Mouse (Mus musculus): ENCODE measurements around the gene Utp14a. TPM values are rescaled to one million over a fixed set of nuclear protein-coding genes. Genes with fewer than 3 reads are reported as not detected.
"Not testable (repeated sequence)": the region's sequence is repeated elsewhere in the genome, so short reads cannot be mapped to it uniquely, and the experiment has no call there.

Gene Utp14a
- polyA plus RNA-seq (2014; fragmentation: Nextera tagmentation; extraction: Ambion mirVana), result 17.0 and 19.6 TPM in 2 replicates

DNA sequence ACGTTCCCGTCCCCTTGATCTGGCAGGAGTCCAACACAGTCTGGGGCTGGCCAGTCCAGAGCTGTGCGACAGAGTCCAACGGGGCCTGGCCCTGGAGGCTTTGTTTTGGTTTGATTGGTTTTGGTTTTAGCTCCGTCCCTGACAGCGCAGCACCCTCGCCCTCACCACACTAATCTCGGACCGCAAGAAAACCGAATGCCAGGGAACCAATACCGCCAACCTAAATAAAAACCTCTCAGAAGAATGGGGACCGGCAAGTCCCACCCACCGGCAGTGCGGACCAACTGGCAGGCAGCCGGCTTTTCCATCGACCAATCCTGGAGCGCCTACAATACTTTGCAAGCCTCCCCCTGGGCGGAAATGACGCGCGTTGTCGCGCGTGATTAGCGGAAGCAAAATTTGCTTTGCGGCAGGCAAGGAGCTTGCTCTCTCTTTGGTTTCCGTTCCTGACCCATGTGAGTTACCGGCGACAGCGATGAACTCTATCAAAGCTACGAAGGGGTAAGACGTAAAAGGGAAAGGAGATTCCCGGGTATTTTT, at the start of gene Utp14a:
Gene Utp14a (plus strand): TSS at position 395 of the 540 bp plus-strand sequence.
- Histone ChIP-seq H3K9ac (ENCODE audit: low read length) (peak within 1 kb of the TSS; percentile 49), H3K4me1 (replicated peaks; ENCODE audit: control insufficient read depth, insufficient read depth, low read length) (peaks cover 4% of the 10 kb centered on the region; the same call in 1 of the 2 replicates), H3K4me3 (ENCODE audit: low read depth, low read length) (peak within 1 kb of the TSS; percentile 56), H3K4me2 (ENCODE audit: low read length) (peak within 1 kb of the TSS; percentile 55), H3K27ac (ENCODE audit: low read depth) (peak within 1 kb of the TSS; percentile 65), H3K9me3 (ENCODE audit: control insufficient read depth, low read length) (no peaks in the 10 kb centered on the region), H3K36me3 (ENCODE audit: control insufficient read depth, insufficient read depth, low read length) (0 out of 2 replicates have a peak, but pooled peaks cover 3% of the 10 kb centered on the region), H3K27me3 (replicated peaks; ENCODE audit: control insufficient read depth, insufficient read depth, low read length) (no peaks in the 10 kb centered on the region)
- DNase-seq (ENCODE audit: low spot score), result peak; percentile 86
- WGBS, result 6% methylated on average over 33 of the region's 33 CpGs
- peak; percentile 99 for ATAC-seq (replicated peaks; ENCODE audit: low FRiP score, low TSS enrichment, low read depth)

DNA sequence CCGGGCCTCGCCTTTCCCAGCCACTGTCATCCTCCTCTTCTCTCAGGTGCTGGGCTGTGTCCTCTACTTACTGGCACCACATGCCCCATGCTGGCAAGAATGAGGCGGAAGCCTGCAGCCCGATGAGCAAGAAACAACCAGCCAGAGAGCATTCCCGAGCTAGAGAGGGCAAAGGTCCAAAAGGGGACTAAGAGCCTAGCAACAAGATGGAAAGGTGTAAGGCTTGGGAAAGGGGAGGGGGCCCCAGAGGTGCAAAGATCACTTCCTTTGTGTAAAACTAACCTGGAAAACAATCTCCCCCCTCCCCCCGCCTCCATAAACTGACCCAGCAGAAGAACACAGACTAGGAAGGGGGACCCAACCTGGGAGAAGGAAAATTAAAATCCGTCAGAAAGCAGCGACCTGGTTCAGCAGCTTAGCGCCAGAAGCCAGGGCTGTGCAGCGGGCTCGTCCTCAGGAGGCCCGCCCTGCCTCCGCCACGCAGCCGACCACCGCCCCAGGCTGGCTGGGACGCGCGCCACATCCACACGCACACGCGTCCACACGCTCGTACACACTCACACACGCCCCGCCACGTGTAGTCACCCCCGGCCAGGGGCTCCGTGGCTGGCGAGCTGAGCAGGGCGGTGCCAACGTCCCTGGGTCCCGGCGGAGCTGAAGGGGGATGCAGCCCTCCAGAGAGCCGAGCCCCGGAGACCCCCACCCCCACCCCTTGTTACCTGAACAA, 48.7 kb upstream of the Utp14a start:
- peak overlapping the region; percentile 48; the same call in 1 of the 2 replicates for H3K27ac ChIP-seq (ENCODE audit: low read depth)
- H3K4me1 ChIP-seq (replicated peaks; ENCODE audit: control insufficient read depth, insufficient read depth, low read length), result no peaks in the 10 kb centered on the region
- peak overlapping the region; percentile 60 for H3K9ac ChIP-seq (ENCODE audit: low read length)
- 9% methylated on average over 33 of the region's 36 CpGs for WGBS
- H3K4me3 ChIP-seq (ENCODE audit: low read depth, low read length), result peak overlapping the region; percentile 57
- peak overlapping the region; percentile 49 for H3K4me2 ChIP-seq (ENCODE audit: low read length)
- no peaks in the 10 kb centered on the region for H3K36me3 ChIP-seq (ENCODE audit: control insufficient read depth, insufficient read depth, low read length)
- no peak for DNase-seq (ENCODE audit: low spot score)
- H3K9me3 ChIP-seq (ENCODE audit: control insufficient read depth, low read length), result no peaks in the 10 kb centered on the region
- ATAC-seq (replicated peaks; ENCODE audit: low FRiP score, low TSS enrichment, low read depth), result peak; percentile 78
- H3K27me3 ChIP-seq (replicated peaks; ENCODE audit: control insufficient read depth, insufficient read depth, low read length), result no peaks in the 10 kb centered on the region

DNA sequence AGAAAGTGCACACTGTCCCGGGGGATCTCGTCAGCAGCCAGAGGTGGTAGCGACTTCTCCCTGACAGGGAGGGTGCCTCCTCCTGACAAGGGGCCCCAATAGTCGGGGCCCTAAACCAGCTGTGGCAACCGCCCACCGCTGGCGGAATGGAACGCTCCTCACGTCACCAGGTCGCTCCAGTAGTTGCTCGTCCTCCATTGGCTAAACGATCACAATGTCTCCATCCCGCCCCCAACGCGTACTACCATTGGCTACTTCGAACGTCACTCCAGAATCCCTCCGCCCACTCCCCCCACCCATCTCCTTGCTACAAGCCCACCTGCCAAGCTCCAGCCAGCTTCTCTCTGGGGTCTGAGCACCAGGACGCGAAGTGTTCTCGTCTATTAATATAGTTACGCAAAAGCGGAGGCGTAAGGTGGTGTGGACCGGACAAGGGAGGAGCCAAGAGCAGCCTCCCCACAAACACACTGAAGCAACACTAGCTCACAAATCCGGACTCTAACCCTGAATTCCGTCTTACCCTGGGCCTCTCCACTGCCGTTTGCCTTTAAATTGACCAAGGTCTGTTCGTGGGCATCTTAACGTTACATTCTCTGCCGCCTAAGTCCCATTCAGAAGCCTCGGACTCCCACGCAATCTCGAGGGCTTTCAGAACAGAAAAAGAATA, 48.0 kb upstream of the Utp14a start, which contains the start of gene Zdhhc9:
Gene Zdhhc9 (minus strand): TSS at position 360 of the 667 bp plus-strand sequence.
- no peaks in the 10 kb centered on the region for H3K4me1 ChIP-seq (replicated peaks; ENCODE audit: control insufficient read depth, insufficient read depth, low read length)
- 14% methylated on average over 33 of the region's 34 CpGs for WGBS
- ATAC-seq (replicated peaks; ENCODE audit: low FRiP score, low TSS enrichment, low read depth) (peak; percentile 98), DNase-seq (ENCODE audit: low spot score) (peak; percentile 94)
- no peaks in the 10 kb centered on the region for H3K36me3 ChIP-seq (ENCODE audit: control insufficient read depth, insufficient read depth, low read length)
- H3K4me3 ChIP-seq (ENCODE audit: low read depth, low read length), result peak within 1 kb of the TSS; percentile 57
- peak within 1 kb of the TSS; percentile 49 for H3K4me2 ChIP-seq (ENCODE audit: low read length)
- H3K27ac ChIP-seq (ENCODE audit: low read depth), result peak within 1 kb of the TSS; percentile 48; the same call in 1 of the 2 replicates
- H3K9ac ChIP-seq (ENCODE audit: low read length), result peak within 1 kb of the TSS; percentile 60
- no peaks in the 10 kb centered on the region for H3K9me3 ChIP-seq (ENCODE audit: control insufficient read depth, low read length)
- no peaks in the 10 kb centered on the region for H3K27me3 ChIP-seq (replicated peaks; ENCODE audit: control insufficient read depth, insufficient read depth, low read length)

DNA sequence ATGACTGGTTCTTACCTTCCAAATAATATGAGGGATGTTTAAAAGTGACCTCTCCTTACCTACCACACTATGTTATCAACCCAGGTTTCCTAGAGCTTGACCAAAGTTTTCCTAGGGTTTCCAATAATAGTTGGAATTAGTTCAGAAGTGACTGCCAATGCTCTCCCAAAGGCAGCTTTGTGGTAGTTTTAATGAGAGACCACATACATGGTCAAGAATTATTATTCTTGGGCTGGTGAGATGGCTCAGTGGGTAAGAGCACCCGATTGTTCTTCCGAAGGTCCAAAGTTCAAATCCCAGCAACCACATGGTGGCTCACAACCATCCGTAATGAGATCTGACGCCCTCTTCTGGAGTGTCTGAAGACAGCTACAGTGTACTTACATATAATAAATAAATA, 46.9 kb upstream of the Utp14a start:
- DNase-seq (ENCODE audit: low spot score); H3K4me1 ChIP-seq (replicated peaks; ENCODE audit: control insufficient read depth, insufficient read depth, low read length); H3K36me3 ChIP-seq (ENCODE audit: control insufficient read depth, insufficient read depth, low read length); H3K27me3 ChIP-seq (replicated peaks; ENCODE audit: control insufficient read depth, insufficient read depth, low read length); ATAC-seq (replicated peaks; ENCODE audit: low FRiP score, low TSS enrichment, low read depth); H3K27ac ChIP-seq (ENCODE audit: low read depth); H3K4me2 ChIP-seq (ENCODE audit: low read length); H3K9ac ChIP-seq (ENCODE audit: low read length); H3K9me3 ChIP-seq (ENCODE audit: control insufficient read depth, low read length); H3K4me3 ChIP-seq (ENCODE audit: low read depth, low read length): not testable (repeated sequence)
- WGBS, result 82% methylated on average over 3 of the region's 4 CpGs

DNA sequence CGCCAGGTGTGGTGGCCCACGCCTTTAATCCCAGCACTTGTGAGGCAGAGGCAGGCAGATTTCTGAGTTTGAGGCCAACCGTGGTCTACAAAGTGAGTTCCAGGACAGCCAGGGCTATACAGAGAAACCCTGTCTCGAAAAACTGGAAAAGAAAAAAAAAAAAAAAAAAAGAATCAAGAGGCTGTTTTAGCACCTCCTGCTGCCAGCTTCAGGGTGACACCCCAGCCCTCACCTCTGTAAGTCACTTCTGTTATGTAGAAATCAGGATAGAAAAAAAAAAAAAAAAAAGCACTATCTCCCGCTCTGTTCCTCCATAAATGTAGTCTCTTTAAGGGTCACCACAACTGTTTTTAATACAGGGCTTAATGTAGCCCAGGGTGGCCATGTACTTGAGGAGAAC, 37.2 kb upstream of the Utp14a start:
- no peak for ATAC-seq (replicated peaks; ENCODE audit: low FRiP score, low TSS enrichment, low read depth)
- no peak overlapping the region for H3K27ac ChIP-seq (ENCODE audit: low read depth)
- H3K4me2 ChIP-seq (ENCODE audit: low read length), result no peak overlapping the region
- no peak overlapping the region for H3K4me3 ChIP-seq (ENCODE audit: low read depth, low read length)
- no peak overlapping the region for H3K9ac ChIP-seq (ENCODE audit: low read length)
- no peaks in the 10 kb centered on the region for H3K36me3 ChIP-seq (ENCODE audit: control insufficient read depth, insufficient read depth, low read length)
- no peaks in the 10 kb centered on the region for H3K27me3 ChIP-seq (replicated peaks; ENCODE audit: control insufficient read depth, insufficient read depth, low read length)
- WGBS, result 80% methylated on average over 5 of the region's 5 CpGs
- no peak for DNase-seq (ENCODE audit: low spot score)
- H3K9me3 ChIP-seq (ENCODE audit: control insufficient read depth, low read length), result no peaks in the 10 kb centered on the region
- no peaks in the 10 kb centered on the region for H3K4me1 ChIP-seq (replicated peaks; ENCODE audit: control insufficient read depth, insufficient read depth, low read length)

DNA sequence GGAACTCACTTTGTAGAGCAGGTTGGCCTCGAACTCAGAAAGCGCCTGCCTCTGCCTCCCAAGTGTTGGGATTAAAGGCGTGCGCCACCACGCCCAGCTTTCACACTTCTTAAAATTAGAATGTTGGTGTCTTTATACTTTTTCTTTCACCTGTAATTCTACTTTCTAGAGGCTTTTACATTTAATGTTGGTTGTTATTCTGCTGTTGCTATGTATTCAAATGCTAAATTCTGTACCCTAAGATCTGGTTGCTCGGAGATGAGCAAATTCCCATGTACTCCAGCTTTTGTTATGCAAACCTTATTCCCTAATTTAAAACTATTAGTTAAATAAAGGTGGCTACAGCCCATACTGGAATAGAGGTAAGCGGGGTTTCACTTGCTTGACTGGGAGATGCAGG, 34.0 kb upstream of the Utp14a start:
- H3K36me3 ChIP-seq (ENCODE audit: control insufficient read depth, insufficient read depth, low read length), result no peaks in the 10 kb centered on the region
- no peaks in the 10 kb centered on the region for H3K4me1 ChIP-seq (replicated peaks; ENCODE audit: control insufficient read depth, insufficient read depth, low read length)
- H3K27me3 ChIP-seq (replicated peaks; ENCODE audit: control insufficient read depth, insufficient read depth, low read length), result no peaks in the 10 kb centered on the region
- H3K9ac ChIP-seq (ENCODE audit: low read length), result no peak overlapping the region
- H3K4me3 ChIP-seq (ENCODE audit: low read depth, low read length), result no peak overlapping the region
- ATAC-seq (replicated peaks; ENCODE audit: low FRiP score, low TSS enrichment, low read depth) (no peak), DNase-seq (ENCODE audit: low spot score) (no peak)
- WGBS, result 86% methylated on average over 7 of the region's 7 CpGs
- no peak overlapping the region for H3K27ac ChIP-seq (ENCODE audit: low read depth)
- no peak overlapping the region for H3K4me2 ChIP-seq (ENCODE audit: low read length)
- no peaks in the 10 kb centered on the region for H3K9me3 ChIP-seq (ENCODE audit: control insufficient read depth, low read length)

DNA sequence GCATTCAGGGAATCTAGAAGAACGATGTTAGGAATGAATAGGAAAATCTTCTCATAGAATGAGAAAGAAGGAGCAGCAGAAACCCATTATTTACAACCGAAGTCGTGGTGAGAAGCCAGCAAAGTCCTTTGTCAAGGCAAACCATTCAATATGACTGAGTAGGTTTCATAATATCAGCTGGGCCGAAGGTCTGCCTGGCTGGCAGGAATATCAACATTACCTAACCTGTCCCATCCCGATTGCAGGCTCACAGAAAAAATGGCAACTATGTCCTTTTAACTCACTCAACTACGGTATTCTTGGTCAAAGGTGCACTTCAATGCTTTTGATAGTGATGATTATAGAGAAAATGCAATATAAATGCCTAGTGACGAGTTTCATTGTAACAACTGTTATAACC, 30.4 kb upstream of the Utp14a start:
- Histone ChIP-seq H3K4me3 (ENCODE audit: low read depth, low read length) (no peak overlapping the region), H3K4me2 (ENCODE audit: low read length) (no peak overlapping the region), H3K9ac (ENCODE audit: low read length) (no peak overlapping the region), H3K9me3 (ENCODE audit: control insufficient read depth, low read length) (no peaks in the 10 kb centered on the region), H3K27ac (ENCODE audit: low read depth) (no peak overlapping the region), H3K27me3 (replicated peaks; ENCODE audit: control insufficient read depth, insufficient read depth, low read length) (no peaks in the 10 kb centered on the region), H3K4me1 (replicated peaks; ENCODE audit: control insufficient read depth, insufficient read depth, low read length) (no peaks in the 10 kb centered on the region), H3K36me3 (ENCODE audit: control insufficient read depth, insufficient read depth, low read length) (no peaks in the 10 kb centered on the region)
- DNase-seq (ENCODE audit: low spot score), result no peak
- no peak for ATAC-seq (replicated peaks; ENCODE audit: low FRiP score, low TSS enrichment, low read depth)
- WGBS, result 78% methylated on average over 7 of the region's 7 CpGs

DNA sequence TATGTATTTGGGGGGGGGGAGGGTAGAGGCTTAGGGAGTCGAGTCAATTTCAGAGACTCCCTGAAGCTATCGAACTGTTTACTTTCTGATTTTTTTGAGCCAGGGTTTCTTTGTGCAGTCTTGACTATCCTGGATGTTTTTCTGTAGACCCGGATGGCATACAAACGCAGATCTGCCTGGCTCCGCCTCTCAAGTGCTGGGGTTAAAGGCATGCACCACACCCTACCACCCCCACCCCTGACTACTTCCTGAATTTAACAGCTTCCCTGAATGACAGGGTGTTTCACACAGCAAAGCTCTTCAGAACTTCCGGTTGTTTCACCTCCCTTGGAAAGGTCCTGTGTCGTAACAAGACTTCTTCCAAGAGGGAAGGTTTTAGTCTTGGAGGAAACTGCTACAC, 22.2 kb upstream of the Utp14a start:
- no peak for DNase-seq (ENCODE audit: low spot score)
- H3K9me3 ChIP-seq (ENCODE audit: control insufficient read depth, low read length), result no peaks in the 10 kb centered on the region
- WGBS, result 49% methylated on average over 7 of the region's 7 CpGs
- H3K4me3 ChIP-seq (ENCODE audit: low read depth, low read length), result no peak overlapping the region
- H3K27ac ChIP-seq (ENCODE audit: low read depth), result no peak overlapping the region
- no peaks in the 10 kb centered on the region for H3K4me1 ChIP-seq (replicated peaks; ENCODE audit: control insufficient read depth, insufficient read depth, low read length)
- H3K9ac ChIP-seq (ENCODE audit: low read length), result no peak overlapping the region
- no peaks in the 10 kb centered on the region for H3K27me3 ChIP-seq (replicated peaks; ENCODE audit: control insufficient read depth, insufficient read depth, low read length)
- H3K36me3 ChIP-seq (ENCODE audit: control insufficient read depth, insufficient read depth, low read length), result no peaks in the 10 kb centered on the region
- peak overlapping the region; percentile 4; the same call in 1 of the 2 replicates for H3K4me2 ChIP-seq (ENCODE audit: low read length)
- no peak for ATAC-seq (replicated peaks; ENCODE audit: low FRiP score, low TSS enrichment, low read depth)
